Mouse (Mus musculus) kidney, adult 2 months (tissue): ENCODE data around the gene Map3k9.

Experiments
- CTCF ChIP-seq: fragments of 200-500 bp; conservative IDR thresholded peaks from 2 replicates; pipeline ENCODE4 v1.5.1; 2011; ENCODE audit warnings: low read depth, mild to moderate bottlenecking, control low read depth, low read length, moderate library complexity, mixed read lengths; ENCODE audit not compliant: insufficient read depth, insufficient read length
- POLR2A ChIP-seq: fragments of 200-500 bp; IDR thresholded peaks from one replicate; pipeline ENCODE4 v1.6.1; 2011; ENCODE audit warnings: low read depth, low read length, control low read depth

DNA sequence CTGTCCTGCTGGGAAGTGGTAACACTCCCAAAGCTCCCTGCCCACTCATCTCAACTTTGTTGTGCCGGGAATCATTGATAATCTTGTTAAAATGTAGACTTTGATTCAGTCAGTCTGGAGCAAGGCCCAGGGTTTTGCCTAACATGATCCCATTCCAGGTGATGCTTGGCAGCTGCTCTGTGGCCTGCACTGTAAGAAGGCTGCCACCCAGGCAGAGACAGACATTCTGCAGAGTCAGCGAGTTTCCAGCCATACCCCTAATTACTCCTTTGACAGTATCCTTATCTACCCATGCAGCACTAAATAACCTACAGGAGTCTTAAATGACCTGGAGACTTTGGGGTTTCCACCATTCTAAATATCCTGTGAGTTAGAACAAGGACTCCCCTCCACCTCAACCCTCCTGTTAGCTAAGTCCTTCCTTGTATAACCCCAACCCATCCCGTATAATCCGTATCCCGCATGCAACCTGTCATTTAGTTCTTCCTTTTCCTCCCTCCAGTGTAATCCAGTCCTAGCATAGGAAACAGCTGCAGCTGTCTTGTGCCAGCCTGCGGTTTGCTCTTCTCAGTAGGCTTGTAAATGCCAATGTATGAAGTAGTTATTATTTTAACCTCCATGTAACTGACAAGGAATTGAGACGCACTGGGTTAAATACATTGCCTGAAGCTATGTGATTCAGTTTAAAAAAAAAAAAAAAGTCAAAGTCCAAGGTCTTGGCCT is 101.0 kb downstream of the Map3k9 start:
- TF ChIP-seq POLR2A (no peak), CTCF (no peak)
